Mouse (Mus musculus) thymus, adult 2 months (tissue): ENCODE results near the gene Pusl1.

Source experiments
- CTCF ChIP-seq: fragments of 200-500 bp; IDR thresholded peaks from 2 replicates; pipeline ENCODE4 v1.5.1; 2012; ENCODE audit warnings: mild to moderate bottlenecking, control low read depth, low read length, moderate library complexity, borderline replicate concordance; ENCODE audit not compliant: control insufficient read depth, poor library complexity, insufficient read depth; ENCODE audit errors: extremely low read depth
- POLR2A ChIP-seq: fragments of 200-500 bp; IDR thresholded peaks from 2 replicates; pipeline ENCODE4 v1.6.1; 2012; ENCODE audit warnings: mild to moderate bottlenecking, low read length, control low read depth, moderate library complexity; ENCODE audit not compliant: control insufficient read depth, poor library complexity, insufficient read depth; ENCODE audit errors: extremely low read depth

DNA sequence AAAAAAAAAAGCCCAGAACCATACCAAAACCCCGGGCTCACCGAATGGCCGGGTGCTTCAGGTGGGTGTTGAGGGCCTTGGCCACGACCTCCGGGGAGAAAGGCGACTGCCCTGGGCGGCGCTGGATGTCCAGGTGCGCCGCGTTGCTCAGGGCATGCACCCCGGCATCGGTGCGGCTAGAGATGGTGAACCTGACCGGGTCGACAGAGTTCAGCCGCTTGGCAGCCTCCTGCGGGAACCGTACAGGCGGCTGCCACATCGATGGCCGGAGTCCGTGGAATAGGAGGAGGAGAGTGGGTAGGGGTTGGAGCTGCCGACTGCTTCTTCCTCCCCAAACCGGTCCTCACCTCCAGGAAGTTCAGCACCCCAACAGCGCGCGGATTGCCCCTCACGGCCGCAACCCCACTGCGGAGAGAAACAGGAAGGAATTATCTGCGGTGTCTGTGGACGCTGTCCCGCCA lies 540 bp downstream of the Pusl1 start:
- TF ChIP-seq CTCF (no peak), POLR2A (no peak)
